Mouse (Mus musculus) thymus, adult 2 months (tissue): Measurements from ENCODE around the gene Ntn3. TPM values are rescaled to one million over a fixed set of nuclear protein-coding genes. Genes with fewer than 3 reads are reported as not detected.

ENCODE experiments used
- DNase-seq: peaks from one replicate; pipeline ENCODE4 v3.0.0; 2021
- H3K27ac ChIP-seq: fragments of 200-500 bp; 2 replicates; pipeline ENCODE4 v1.5.1; 2012; ENCODE audit warnings: low read length, control low read depth; ENCODE audit not compliant: control insufficient read depth, insufficient read depth
- H3K27me3 ChIP-seq: fragments of 200-500 bp; 2 replicates; pipeline ENCODE4 v1.6.1; 2012; ENCODE audit warnings: mild to moderate bottlenecking, low read length, moderate library complexity, mixed read lengths; ENCODE audit not compliant: control insufficient read depth, insufficient read depth
- H3K36me3 ChIP-seq: fragments of 200-500 bp; 2 replicates; pipeline ENCODE4 v1.6.1; 2012; ENCODE audit warnings: mild to moderate bottlenecking, low read length, moderate library complexity; ENCODE audit not compliant: control insufficient read depth, insufficient read depth
- H3K4me1 ChIP-seq: fragments of 200-500 bp; replicated peaks from 2 replicates; pipeline ENCODE4 v1.6.1; 2012; ENCODE audit warnings: low read length; ENCODE audit not compliant: control insufficient read depth, insufficient read depth
- H3K4me3 ChIP-seq: fragments of 200-500 bp; 2 replicates; pipeline ENCODE4 v1.5.1; 2012; ENCODE audit warnings: mild to moderate bottlenecking, low read length, control low read depth, moderate library complexity; ENCODE audit not compliant: control insufficient read depth, insufficient read depth
- CTCF ChIP-seq: fragments of 200-500 bp; IDR thresholded peaks from 2 replicates; pipeline ENCODE4 v1.5.1; 2012; ENCODE audit warnings: mild to moderate bottlenecking, control low read depth, low read length, moderate library complexity, borderline replicate concordance; ENCODE audit not compliant: control insufficient read depth, poor library complexity, insufficient read depth; ENCODE audit errors: extremely low read depth
- POLR2A ChIP-seq: fragments of 200-500 bp; IDR thresholded peaks from 2 replicates; pipeline ENCODE4 v1.6.1; 2012; ENCODE audit warnings: mild to moderate bottlenecking, low read length, control low read depth, moderate library complexity; ENCODE audit not compliant: control insufficient read depth, poor library complexity, insufficient read depth; ENCODE audit errors: extremely low read depth
- WGBS: fragments of 180-500 bp; shearing (Covaris S2); methylation state at CpG from one replicate; pipeline ENCODE4 v1.1.7; 2018; 5-methylcytosine and 5-hydroxymethylcytosine counted together
- polyA plus RNA-seq: library from polyadenylated mRNA; depleted of rRNA; stranded (reverse); fragments of >200 nt; gene quantifications from 2 replicates; pipeline ENCODE4 v1.2.3, GENCODE M21; 2012

The Ntn3 gene
- polyA plus RNA-seq, 1 experiment: 0.71 TPM

- Histone ChIP-seq H3K4me1 (peaks cover 32% of the 10 kb centered on the region), H3K4me3 (no peak overlapping the region; the same call in 1 of the 2 replicates), H3K36me3 (no peaks in the 10 kb centered on the region), H3K27me3 (peaks cover 11% of the 10 kb centered on the region; the same call in 1 of the 2 replicates), H3K27ac (no peak overlapping the region)
- DNase-seq: peak; percentile 27
- WGBS: 6% methylated on average over 62 of the region's 62 CpGs
- no peak for TF ChIP-seq CTCF
- no peak for TF ChIP-seq POLR2A
Observed at GRCm38 (mm10) chr17:24206451-24207351, 2.6 kb downstream of the Ntn3 start.

- DNase-seq: peak; percentile 32
- Histone ChIP-seq H3K27ac (no peak overlapping the region), H3K27me3 (peaks cover 11% of the 10 kb centered on the region; the same call in 1 of the 2 replicates), H3K36me3 (no peaks in the 10 kb centered on the region), H3K4me1 (peaks cover 27% of the 10 kb centered on the region), H3K4me3 (peak overlapping the region; percentile 81)
- 9% methylated on average over 15 of the region's 15 CpGs for WGBS
- TF ChIP-seq POLR2A (no peak), CTCF (no peak)
Observed at GRCm38 (mm10) chr17:24205908-24206361, 3.4 kb downstream of the Ntn3 start.

- WGBS: 1% methylated on average over 65 of the region's 65 CpGs
- Histone ChIP-seq H3K4me1 (peaks cover 27% of the 10 kb centered on the region), H3K27me3 (peaks cover 11% of the 10 kb centered on the region; the same call in 1 of the 2 replicates), H3K4me3 (peak within 1 kb of the TSS; percentile 81), H3K36me3 (no peaks in the 10 kb centered on the region), H3K27ac (no peak within 1 kb of the TSS)
- TF ChIP-seq CTCF: no peak
- TF ChIP-seq POLR2A: no peak
- peak; percentile 85 for DNase-seq
Observed at GRCm38 (mm10) chr17:24205284-24205888, 3.9 kb downstream of the Ntn3 start, which contains the start of gene Tbc1d24. TSS of gene Tbc1d24 (minus strand) at chr17:24205562.

GRCm38 (mm10) chr17:24204846-24205245 lies 4.5 kb downstream of the Ntn3 start:
- Histone ChIP-seq H3K36me3 (no peaks in the 10 kb centered on the region), H3K4me1 (peaks cover 27% of the 10 kb centered on the region), H3K27ac (no peak overlapping the region), H3K4me3 (peak overlapping the region; percentile 81), H3K27me3 (peaks cover 11% of the 10 kb centered on the region; the same call in 1 of the 2 replicates)
- WGBS: 4% methylated on average over 7 of the region's 7 CpGs
- no peak for DNase-seq
- TF ChIP-seq CTCF (no peak), POLR2A (no peak)

GRCm38 (mm10) chr17:24203611-24204534 lies 5.5 kb downstream of the Ntn3 start:
- Histone ChIP-seq H3K4me1 (peaks cover 25% of the 10 kb centered on the region), H3K4me3 (no peak overlapping the region), H3K27ac (no peak overlapping the region), H3K27me3 (peaks cover 9% of the 10 kb centered on the region; the same call in 1 of the 2 replicates), H3K36me3 (no peaks in the 10 kb centered on the region)
- no peak for DNase-seq
- TF ChIP-seq CTCF: no peak
- TF ChIP-seq POLR2A: no peak
- WGBS: 95% methylated on average over 3 of the region's 3 CpGs

- WGBS: 94% methylated on average over 4 of the region's 4 CpGs
- no peak for TF ChIP-seq POLR2A
- no peak overlapping the region for H3K4me3 ChIP-seq
- H3K27ac ChIP-seq: no peak overlapping the region
- no peak for DNase-seq
- H3K36me3 ChIP-seq: no peaks in the 10 kb centered on the region
- H3K27me3 ChIP-seq: peaks cover 2% of the 10 kb centered on the region; the same call in 1 of the 2 replicates
- peaks cover 20% of the 10 kb centered on the region for H3K4me1 ChIP-seq
Observed at GRCm38 (mm10) chr17:24203068-24203467, 6.3 kb downstream of the Ntn3 start.
